Mouse (Mus musculus) ES-CJ7 (cell line): ENCODE measurements around the gene Kif18b.

ENCODE experiments used
- DNase-seq: peaks from one replicate; pipeline ENCODE4 v3.0.0; 2011; ENCODE audit warnings: low read depth, low spot score

The Kif18b gene

DNA sequence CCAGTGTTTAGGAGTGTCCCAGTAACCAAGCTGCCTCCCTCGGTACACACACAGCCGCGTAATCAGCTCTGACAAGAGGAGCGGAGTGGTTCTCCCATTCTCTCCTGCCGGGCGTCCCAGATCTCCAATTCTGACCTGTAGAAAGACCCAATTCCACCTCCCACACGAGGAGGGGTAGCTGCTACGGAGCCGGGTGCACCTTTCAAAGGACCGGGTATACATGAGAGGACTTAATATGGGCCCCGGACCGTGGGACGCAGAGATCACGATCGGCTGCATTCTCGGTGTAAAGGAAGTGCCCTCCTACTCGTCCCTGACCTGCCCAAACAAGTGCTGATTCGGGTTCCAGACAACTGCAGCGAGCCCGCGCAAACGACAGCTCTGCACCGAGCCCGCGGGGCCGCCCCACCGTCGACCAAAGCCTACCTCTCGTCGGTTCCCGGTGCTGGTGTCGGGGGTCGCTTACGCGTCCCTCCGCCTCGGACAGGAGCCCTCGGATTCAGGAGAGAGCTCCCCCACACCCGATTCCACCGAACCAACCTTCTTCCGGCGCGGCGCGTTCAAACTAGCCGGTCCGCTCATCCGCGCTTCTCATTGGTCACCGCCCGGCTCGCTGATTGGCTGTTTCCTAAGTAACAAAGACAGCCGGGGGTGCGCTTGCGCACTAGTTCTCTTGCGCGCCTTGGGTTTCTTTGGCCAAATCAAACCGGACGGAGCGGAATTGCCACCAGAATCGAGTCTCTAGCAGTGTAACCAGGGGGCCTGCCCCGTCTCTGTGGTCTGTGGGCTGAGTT lies at the start of gene Kif18b:
Gene Kif18b, minus strand, starts transcription at position 568 of the 794 bp plus-strand sequence.
- peak; percentile 99 for DNase-seq

DNA sequence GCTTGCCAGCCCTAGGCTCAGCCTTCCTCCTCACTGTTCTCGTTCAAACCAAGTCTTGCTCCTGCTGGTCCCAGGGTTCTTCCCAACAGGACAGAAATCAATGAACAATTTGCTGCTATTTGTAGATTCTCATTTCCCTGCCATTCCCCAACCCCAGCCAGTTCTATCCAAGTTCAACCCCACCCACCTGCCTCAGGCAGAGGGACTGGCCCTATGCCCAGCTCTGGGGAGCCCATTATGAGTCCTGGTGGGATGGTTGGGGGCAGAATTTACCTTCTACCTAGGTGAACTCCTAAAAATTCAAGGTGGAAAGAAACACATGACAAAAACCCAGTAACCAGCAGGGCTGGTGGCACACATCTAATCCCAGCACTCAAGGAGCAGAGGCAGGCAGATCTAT lies 47.4 kb upstream of the Kif18b start:
- DNase-seq = no peak

DNA sequence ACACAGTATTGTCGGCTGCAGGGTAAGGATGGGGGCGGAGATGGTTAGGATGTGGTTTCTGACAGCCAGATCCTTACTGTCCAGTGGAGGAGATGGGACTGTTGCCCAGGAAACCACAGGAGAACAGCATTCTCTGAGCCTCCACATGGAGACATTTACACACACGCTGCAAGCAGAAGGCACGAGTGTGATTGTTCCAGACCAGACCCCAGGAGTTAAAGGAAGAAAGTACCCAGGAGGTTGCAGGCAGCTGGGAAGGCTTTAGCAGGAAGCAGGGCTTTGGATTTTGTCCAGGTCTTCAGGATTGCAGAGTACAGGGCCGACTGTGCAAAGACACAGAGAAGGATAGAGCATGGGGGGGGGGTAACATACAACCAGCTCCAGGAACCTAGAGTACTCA lies 46.7 kb upstream of the Kif18b start:
- no peak for DNase-seq

GRCm38 (mm10) chr11:102964547-102965091 lies 39.7 kb upstream of the Kif18b start:
- no peak for DNase-seq

DNA sequence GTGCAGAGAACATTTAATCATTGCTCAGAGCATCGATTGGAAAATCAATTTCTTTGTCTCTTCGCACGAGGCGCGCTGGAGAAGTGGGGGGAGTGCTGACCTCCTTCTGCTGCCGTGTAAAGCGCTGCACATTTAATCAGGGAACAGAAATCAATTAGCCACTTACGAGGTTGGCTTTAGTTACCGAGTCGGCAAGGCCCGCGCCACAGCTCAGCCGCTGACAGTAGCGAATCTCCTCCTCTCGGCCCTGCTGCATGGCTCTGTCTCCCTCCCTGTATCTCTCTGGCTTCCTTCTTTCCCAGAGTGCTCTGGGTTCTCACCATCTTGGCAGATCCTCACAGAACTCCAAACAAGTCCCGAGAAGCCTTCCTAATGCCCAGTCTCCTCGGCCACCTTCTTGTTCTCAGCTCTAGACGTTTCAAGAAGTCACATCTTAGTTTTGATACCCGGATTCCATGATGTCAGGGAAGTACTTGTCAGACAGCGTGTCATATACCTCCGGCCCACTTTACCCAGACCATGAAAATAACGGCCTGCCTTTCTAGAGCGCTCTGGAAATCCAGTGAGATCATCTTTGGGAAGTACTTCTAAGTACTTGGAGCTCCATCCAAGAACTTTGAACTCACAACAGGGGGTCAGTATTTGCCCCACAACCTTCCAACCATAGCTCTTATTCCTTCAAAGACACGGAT lies 39.1 kb upstream of the Kif18b start:
- DNase-seq = peak; percentile 19

DNA sequence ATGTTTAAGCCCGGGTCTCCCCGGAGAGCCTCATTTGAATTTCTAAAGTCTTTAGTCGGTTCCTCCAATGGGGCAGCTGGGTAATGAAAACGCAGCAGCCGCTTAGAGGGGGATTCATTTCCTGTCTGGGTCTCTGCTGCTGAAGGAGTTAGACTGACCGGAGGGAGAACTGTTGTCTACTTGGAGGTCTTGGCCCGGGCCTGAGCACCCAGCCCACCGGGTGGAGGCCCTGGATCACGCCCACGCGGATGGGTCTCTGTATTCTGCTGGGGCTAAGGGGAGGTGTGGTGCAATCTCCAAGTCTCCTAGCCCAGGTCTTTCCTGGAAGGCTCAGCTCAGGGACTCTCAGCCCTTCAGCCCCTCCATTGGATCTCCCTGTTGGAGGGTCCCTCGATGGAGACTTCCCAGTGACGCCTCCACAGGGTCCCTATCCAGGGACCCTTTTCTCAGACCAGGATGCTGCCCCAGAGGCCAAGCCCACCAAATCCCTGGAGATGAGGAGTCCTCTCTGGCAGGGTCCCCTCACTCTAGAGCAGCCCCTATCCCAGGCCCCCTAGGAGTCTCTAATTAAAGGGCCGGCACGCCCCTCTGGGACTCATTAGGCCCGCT lies 38.4 kb upstream of the Kif18b start:
- peak; percentile 41 for DNase-seq

GRCm38 (mm10) chr11:102962861-102963245 lies 37.9 kb upstream of the Kif18b start:
- DNase-seq = no peak

GRCm38 (mm10) chr11:102961082-102961481 lies 36.2 kb upstream of the Kif18b start:
- no peak for DNase-seq

DNA sequence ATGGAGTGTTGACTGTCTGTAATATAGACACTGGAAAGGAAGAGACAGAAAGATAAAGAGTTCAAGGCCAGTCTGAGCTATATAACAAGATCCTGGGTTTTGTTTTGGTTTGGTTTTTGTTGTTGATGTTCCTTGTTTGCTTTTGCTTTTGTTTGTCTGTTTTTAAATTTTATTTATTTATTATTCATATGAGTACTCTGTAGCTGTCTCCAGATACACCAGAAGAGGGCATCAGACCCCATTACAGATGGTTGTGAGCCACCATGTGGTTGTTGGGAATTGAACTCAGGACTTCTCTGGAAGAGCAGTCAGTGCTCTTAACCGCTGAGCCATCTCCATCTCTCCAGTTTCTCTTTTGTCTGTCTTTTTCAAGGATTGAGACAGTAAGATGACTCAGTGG lies 33.9 kb upstream of the Kif18b start:
- no peak for DNase-seq

DNA sequence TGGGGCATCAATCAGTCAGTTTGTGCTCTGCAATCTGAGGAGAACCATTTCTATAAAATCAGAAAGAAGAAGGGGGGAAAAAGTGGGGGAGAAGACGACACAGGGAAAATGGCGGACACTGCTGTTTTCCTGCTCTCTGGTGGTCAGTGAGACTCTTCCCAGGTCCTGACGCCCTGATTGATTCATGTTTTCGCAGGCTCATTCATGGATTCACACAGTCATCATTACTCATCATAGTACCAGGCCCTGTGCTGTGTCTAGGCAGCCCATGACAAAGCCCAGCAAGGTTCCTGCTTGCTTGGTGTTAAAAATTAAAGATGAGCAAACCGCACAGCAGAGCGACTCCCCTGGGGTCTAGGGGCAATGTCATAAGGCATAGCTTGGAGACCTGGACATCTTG lies 33.5 kb upstream of the Kif18b start:
- no peak for DNase-seq

- DNase-seq = no peak
Observed at GRCm38 (mm10) chr11:102957692-102958091, 32.8 kb upstream of the Kif18b start.

- DNase-seq = no peak
Observed at GRCm38 (mm10) chr11:102956962-102957614, 32.2 kb upstream of the Kif18b start.

DNA sequence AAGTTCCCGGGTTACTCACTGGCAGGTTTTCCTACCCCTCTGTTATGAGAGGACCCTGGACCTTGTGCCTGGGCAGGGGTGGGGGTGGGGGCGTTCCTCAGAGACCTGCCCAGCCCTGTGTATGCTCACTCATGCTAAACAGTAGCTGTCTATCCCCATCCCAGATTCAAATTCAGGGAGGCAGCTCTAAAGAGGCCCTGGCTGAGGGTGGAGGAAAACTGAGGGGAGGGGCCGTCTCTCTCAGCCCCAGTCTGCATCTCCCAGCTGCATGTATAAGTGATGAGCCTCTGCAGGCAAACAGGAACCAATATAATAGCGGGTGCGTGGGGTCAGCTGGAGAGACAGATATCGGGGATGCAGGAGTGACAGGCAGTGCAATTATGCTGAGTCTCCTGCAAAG lies 28.0 kb upstream of the Kif18b start:
- no peak for DNase-seq

- no peak for DNase-seq
Observed at GRCm38 (mm10) chr11:102948043-102948961, 23.4 kb upstream of the Kif18b start.

DNA sequence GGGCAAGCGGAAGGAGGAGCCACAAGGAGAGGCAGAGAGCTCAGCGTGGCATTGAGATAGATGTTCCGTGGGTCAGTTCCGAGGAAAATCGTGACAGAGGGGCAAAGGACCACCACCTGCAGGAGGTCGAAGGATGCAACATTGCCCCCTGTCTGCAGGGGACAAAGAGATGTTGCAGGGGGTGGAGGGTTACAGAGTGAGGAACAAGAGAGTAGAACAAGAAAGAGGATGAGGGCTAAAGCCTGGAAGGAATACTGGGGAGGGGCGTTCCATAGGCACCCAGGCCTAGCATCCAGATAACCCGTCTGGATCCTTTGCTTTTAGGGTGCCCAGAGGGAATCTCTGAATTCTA lies 22.0 kb upstream of the Kif18b start:
- DNase-seq = no peak

DNA sequence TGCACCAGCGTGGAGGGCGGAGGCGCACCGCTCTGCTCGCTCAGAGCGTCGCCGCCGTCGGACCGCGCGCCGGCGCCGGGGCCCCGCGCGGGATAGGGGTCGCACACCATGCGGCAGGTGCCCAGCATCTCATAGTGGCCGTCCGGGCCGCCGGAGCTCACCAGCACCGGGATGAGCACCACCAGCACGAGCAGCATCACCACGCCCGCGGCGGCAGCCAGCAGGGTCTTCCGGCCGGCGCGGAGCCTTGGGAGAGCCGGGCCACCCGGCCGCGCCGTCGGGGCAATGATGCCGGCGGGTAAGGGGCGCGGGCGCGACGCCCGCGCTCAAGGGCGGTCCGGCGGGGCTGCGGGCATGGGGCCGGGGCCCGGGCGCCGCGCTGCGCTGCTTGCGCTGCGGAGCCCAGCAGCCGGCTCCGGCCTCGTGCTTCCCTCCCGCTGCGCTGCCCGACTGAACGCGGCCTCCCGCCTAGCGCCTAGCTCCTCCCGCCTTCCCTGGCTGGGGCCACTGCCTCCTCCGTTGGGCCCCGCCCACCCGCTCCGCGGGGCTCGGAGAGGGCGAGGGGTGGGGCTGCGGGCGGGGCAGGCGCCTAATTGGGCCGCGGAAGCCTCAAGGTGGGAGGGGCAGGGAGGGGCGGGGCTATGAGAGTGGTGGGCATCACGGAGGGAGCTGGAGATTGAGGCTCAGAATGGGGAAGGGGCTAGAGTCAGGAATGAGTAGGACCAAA lies 21.5 kb upstream of the Kif18b start, which contains the start of gene C1ql1:
Gene C1ql1, minus strand, starts transcription at position 424 of the 727 bp plus-strand sequence.
- DNase-seq = peak; percentile 91

GRCm38 (mm10) chr11:102945306-102946264 lies 20.7 kb upstream of the Kif18b start:
- peak; percentile 57 for DNase-seq

DNA sequence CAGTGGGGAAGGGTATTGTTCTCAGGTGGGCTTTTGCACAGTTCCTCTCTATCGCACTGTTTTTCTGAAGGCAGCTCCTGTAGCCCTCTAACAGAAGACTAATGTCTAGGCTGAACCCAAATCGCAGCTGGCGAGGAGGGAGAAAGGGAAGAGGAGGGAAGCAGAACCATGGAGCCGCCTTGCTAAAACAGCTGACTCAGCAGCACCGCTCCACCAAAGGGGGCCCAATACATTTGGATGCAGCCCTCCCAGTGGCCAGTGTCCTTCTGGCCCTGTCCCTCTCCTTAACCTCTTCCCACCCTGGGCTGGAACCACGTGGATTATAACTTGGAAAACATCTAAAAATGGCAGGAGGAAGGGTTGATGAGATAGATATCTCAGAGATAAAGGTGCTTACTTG lies 16.3 kb upstream of the Kif18b start:
- no peak for DNase-seq
